Mouse (Mus musculus) kidney, adult 2 months (tissue): ENCODE data around the gene Hspb9.

Experiments used
- CTCF ChIP-seq: fragments of 200-500 bp; conservative IDR thresholded peaks from 2 replicates; pipeline ENCODE4 v1.5.1; 2011; ENCODE audit warnings: low read depth, mild to moderate bottlenecking, control low read depth, low read length, moderate library complexity, mixed read lengths; ENCODE audit not compliant: insufficient read depth, insufficient read length
- POLR2A ChIP-seq: fragments of 200-500 bp; IDR thresholded peaks from one replicate; pipeline ENCODE4 v1.6.1; 2011; ENCODE audit warnings: low read depth, low read length, control low read depth

DNA sequence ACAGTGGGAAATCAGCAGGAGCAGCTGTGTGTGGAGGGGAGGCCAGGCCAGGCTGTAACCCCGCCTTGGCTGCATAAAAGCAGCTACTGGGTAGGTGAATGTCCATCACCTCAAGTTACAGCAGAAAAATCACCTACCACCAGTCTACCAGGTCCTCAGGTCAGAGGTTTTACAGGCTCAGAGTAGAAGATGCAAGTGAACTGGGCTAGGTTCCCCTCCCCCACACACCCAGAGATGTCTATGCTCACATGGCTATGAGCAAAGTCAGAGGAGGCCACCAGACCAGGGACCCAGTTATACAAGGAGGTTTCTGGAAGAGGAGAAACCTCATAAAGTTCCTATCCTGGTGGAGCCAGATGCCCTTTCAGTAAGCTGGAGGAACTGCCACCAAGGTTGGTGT, 42.6 kb upstream of the Hspb9 start:
- TF ChIP-seq CTCF (no peak), POLR2A (no peak)
